Mouse (Mus musculus): Measurements from ENCODE around the gene Foxa2. TPM values are rescaled to one million over a fixed set of nuclear protein-coding genes. Genes with fewer than 3 reads are reported as not detected.

Foxa2 gene
- polyA plus RNA-seq, 1 experiment = 10.0 TPM

DNA sequence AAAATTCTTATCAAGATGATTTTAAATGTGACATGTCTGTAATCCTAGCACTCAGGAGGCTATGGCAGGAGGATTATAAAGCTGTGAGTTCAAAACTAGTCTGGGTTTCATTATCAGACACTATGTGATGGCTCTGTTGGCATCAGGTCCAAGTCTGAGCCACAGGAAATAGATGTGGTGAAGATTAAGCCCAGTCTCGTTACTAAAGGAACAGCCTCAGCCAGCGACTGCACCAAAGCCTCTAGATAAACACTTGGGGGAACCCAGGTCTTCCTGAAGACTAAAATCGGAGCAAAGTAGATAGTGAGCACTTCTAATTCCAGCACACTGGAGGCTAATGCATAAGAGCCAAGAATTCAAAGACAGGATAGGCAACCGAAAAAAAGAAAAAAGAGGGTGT, 52.9 kb downstream of the Foxa2 start:
- DNase-seq (ENCODE audit: low read depth) = no peak
- no peak for TF ChIP-seq POLR2A (IDR thresholded peaks at IDR 0.05; ENCODE audit: borderline replicate concordance, extremely low read depth, insufficient read depth, insufficient read length, poor library complexity, severe bottlenecking)
- TF ChIP-seq CTCF (IDR thresholded peaks at IDR 0.05; ENCODE audit: borderline replicate concordance, extremely low read depth, insufficient read depth, insufficient read length) = no peak

DNA sequence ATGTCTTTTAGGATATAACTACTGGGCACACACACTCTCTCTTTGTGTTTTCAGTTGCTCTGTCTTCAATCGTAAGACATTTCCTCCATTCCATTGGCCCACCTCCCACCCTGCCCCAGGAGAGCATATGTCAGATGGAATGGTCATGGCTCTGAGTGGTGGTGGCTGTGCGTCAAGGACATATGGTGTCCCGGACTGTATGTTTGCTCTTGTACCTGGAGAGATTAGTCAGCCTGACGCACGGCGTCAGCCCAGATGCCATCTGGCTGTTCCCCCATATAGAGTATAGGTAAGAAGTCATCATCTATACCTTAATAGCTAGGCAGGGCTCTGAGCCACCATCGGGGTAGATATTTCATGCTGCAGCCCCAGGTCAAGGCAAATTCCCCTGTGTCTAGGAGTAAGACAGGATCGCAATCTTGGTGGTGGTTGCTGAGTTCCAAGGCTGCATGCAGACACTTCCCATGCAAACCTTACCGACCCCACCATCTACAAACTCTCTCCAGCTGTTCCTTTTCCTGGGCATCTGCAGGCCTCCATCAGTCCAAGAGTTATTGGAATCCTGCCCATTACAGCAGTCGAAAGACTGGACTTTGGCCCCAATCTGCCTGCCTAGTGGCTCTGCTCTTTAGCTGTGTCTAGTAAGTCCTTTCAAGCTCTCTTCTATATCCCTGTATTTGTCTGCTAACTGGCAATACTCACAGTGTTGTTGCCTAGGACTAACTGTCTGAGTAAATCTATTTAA, 53.7 kb downstream of the Foxa2 start:
- DNase-seq (ENCODE audit: low read depth) = no peak
- TF ChIP-seq POLR2A (IDR thresholded peaks at IDR 0.05; ENCODE audit: borderline replicate concordance, extremely low read depth, insufficient read depth, insufficient read length, poor library complexity, severe bottlenecking) = no peak
- no peak for TF ChIP-seq CTCF (IDR thresholded peaks at IDR 0.05; ENCODE audit: borderline replicate concordance, extremely low read depth, insufficient read depth, insufficient read length)
